Comparison of ENCODE assay signal across 30 mouse cellular contexts in the genomic region with DNA sequence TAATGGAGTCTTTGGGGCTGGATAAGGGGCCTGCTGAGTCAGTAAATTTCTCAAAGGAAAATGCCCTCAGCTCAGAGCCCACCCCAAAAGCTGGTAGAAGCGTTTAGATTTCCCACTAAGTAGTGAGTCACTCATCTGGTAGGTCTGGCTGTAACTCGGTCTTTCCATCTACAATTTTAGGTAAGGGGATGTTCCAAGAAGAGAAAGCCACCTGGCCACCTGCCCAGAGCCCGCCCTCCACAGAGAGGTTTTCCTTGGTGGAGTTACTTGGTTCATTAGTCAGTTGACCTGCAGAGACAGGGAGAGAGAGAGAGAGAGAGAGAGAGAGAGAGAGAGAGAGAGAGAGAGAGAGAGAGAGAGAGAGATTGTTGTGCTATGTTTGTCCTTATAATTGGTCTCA. TPM values are rescaled to one million over a fixed set of nuclear protein-coding genes. Genes with fewer than 3 reads are reported as not detected.
DNase-seq lines count a peak whose midpoint lies in the region; ATAC-seq and TF ChIP-seq lines count a peak whose summit lies in the region.
"Had no signal": no experiment of that assay in that cellular context is flagged by ENCODE, and none has a peak within 500 bp of the region (broad histone marks: within the 10 kb centered on the region; RNA-seq: fewer than 3 reads in every experiment).

No protein-coding gene starts in this region.

- no peak for ATAC-seq in forebrain, embryonic 16.5 days
- ATAC-seq in monocyte, adult 5-6 weeks (replicated peaks; ENCODE audit: insufficient number of reproducible peaks, low FRiP score, low TSS enrichment, poor library complexity, severe bottlenecking), result no peak
- ATAC-seq: CD4-positive, CD25-positive, alpha-beta regulatory T cell, adult 4 months; forebrain, embryonic 13.5 days; forebrain, postnatal 0 days; hindbrain, postnatal 0 days; inflammation-experienced regulatory T-cells, adult 6 months; intestine, embryonic 16.5 days had no signal

- no peaks in the 10 kb centered on the region for H3K79me2 ChIP-seq in MEL (ENCODE audit: control insufficient read depth, insufficient read depth, low read length, poor library complexity)

- peak; percentile 82 for DNase-seq in heart, adult 11 months
- DNase-seq in heart, postnatal 10 days, result no peak
- DNase-seq in MEL (ENCODE audit: low read depth, low spot score), result no peak
- DNase-seq in Muller cell, postnatal 12 days (ENCODE audit: inconsistent ontology term), result peak; percentile 57
- DNase-seq: adrenal gland, adult 2 months; adrenal gland, postnatal 14 days; cerebellum, adult 11 months; cerebellum, adult 8-10 months; forebrain, postnatal 0 days; gastrocnemius, postnatal 14 days; heart, adult 18-20 months; heart, postnatal 14 days; heart, postnatal 4 days had no signal

- H3K27ac ChIP-seq in MEL (ENCODE audit: control insufficient read depth, low read depth, low read length), result no peak overlapping the region
- no peak overlapping the region for H3K27ac ChIP-seq in forebrain, embryonic 16.5 days (ENCODE audit: low read length)
- H3K27ac ChIP-seq: forebrain, embryonic 10.5 days; forebrain, embryonic 13.5 days; heart, embryonic 15.5 days; hindbrain, embryonic 14.5 days; hindbrain, postnatal 0 days had no signal

- no peak overlapping the region for H3K9ac ChIP-seq in MEL (ENCODE audit: control insufficient read depth, low read depth, low read length, poor library complexity, severe bottlenecking)
- no peak overlapping the region for H3K9ac ChIP-seq in forebrain, embryonic 16.5 days (replicated peaks; ENCODE audit: low read depth, low read length)
- H3K9ac ChIP-seq: forebrain, embryonic 13.5 days; forebrain, postnatal 0 days; heart, embryonic 12.5 days; heart, embryonic 15.5 days; hindbrain, embryonic 14.5 days had no signal

- no peak for TF ChIP-seq EP300 in MEL (IDR thresholded peaks at IDR 0.05; ENCODE audit: low read depth in 1 of 2, low read length in 2 of 2)

- H3K4me3 ChIP-seq in MEL (ENCODE audit: control insufficient read depth in 1 of 2, insufficient read depth in 1 of 2, low read depth in 2 of 2, low read length in 2 of 2), result no peak overlapping the region
- H3K4me3 ChIP-seq in forebrain, embryonic 16.5 days (replicated peaks; ENCODE audit: low read length), result no peak overlapping the region
- H3K4me3 ChIP-seq: forebrain, embryonic 10.5 days; forebrain, embryonic 13.5 days; heart, embryonic 12.5 days; heart, embryonic 15.5 days had no signal

- no peaks in the 10 kb centered on the region for H3K27me3 ChIP-seq in MEL (ENCODE audit: control insufficient read depth in 1 of 2, insufficient read depth in 2 of 2, low read length in 2 of 2)
- no peaks in the 10 kb centered on the region for H3K27me3 ChIP-seq in forebrain, embryonic 16.5 days (replicated peaks; ENCODE audit: control insufficient read depth, insufficient read depth, low read length)
- H3K27me3 ChIP-seq: forebrain, embryonic 13.5 days; heart, embryonic 12.5 days; heart, embryonic 15.5 days had no signal

- 72% methylated on average over 3 of the region's 3 CpGs for WGBS in forebrain, embryonic 16.5 days

- H3K4me1 ChIP-seq in MEL (ENCODE audit: control insufficient read depth in 1 of 2, insufficient read depth in 2 of 2, low read length in 2 of 2), result peaks cover 23 to 27% of the 10 kb centered on the region in 2 experiments
- peaks cover 11% of the 10 kb centered on the region for H3K4me1 ChIP-seq in forebrain, embryonic 16.5 days (replicated peaks; ENCODE audit: control insufficient read depth, insufficient read depth, low read length)

- no peaks in the 10 kb centered on the region for H3K9me3 ChIP-seq in MEL (replicated peaks; ENCODE audit: insufficient read depth, low read length)
- no peaks in the 10 kb centered on the region for H3K9me3 ChIP-seq in forebrain, embryonic 16.5 days (ENCODE audit: control insufficient read depth, low read length)
- H3K9me3 ChIP-seq: forebrain, embryonic 10.5 days; forebrain, embryonic 13.5 days; heart, embryonic 12.5 days; heart, embryonic 15.5 days had no signal

- TF ChIP-seq RAD21 in MEL (IDR thresholded peaks at IDR 0.05; ENCODE audit: low read depth, low read length), result no peak

- no peak for TF ChIP-seq CTCF in MEL (IDR thresholded peaks at IDR 0.05 in 2 of 3, conservative IDR thresholded peaks at IDR 0.05 in 1 of 3; ENCODE audit: control insufficient read depth in 1 of 3, insufficient read depth in 1 of 3, low read depth in 2 of 3, low read length in 3 of 3, poor library complexity in 1 of 3, severe bottlenecking in 1 of 3)

- H3K36me3 ChIP-seq in MEL (ENCODE audit: control insufficient read depth in 1 of 2, insufficient read depth in 2 of 2, low read length in 2 of 2), result peaks cover 0 to 19% of the 10 kb centered on the region in 2 experiments; a peak in 2 of 4 replicates
- H3K36me3 ChIP-seq in forebrain, embryonic 16.5 days (ENCODE audit: control insufficient read depth, insufficient read depth), result peaks cover 7% of the 10 kb centered on the region; the same call in 1 of the 2 replicates
- H3K36me3 ChIP-seq: heart, embryonic 12.5 days; heart, embryonic 15.5 days had no signal

- intact Hi-C loops in heart, postnatal 10 days (cut with DNase I), result no loop called here

- no peak overlapping the region for H3K4me2 ChIP-seq in forebrain, embryonic 16.5 days (ENCODE audit: low read length)
- H3K4me2 ChIP-seq: forebrain, embryonic 13.5 days; heart, embryonic 12.5 days; heart, embryonic 15.5 days; hindbrain, embryonic 14.5 days had no signal

- TF ChIP-seq POLR2A in MEL (IDR thresholded peaks at IDR 0.05; ENCODE audit: control insufficient read depth in 1 of 2, insufficient read depth in 1 of 2, low read depth in 1 of 2, low read length in 2 of 2, poor library complexity in 1 of 2), result no peak

TF ChIP-seq in MEL, 35 proteins besides CTCF, POLR2A, EP300 and RAD21:
- TF ChIP-seq JUND (IDR thresholded peaks at IDR 0.05; ENCODE audit: low read depth, low read length), result 0 out of 2 replicates have a peak, but pooled peaks have one; percentile 60
- TF ChIP-seq ZC3H11A (IDR thresholded peaks at IDR 0.05; ENCODE audit: low read depth, low read length), result no peak
TF ChIP-seq in MEL: peak in this region for 1.

RNA-seq across cellular contexts. Expression of gene Acsl6, which starts 14.2 kb away (rescaled TPM):
- under 1 TPM; 0.27 to 0.45 TPM for total RNA-seq in heart, postnatal 10 days (2021)
- 3.2 and 7.9 TPM in 2 replicates for total RNA-seq in MEL (2012; rRNA removed)
- 1 to 10 TPM in 1 of 2 experiments, not detected in 1; 2.8 TPM for polyA plus RNA-seq in MEL (2012; ENCODE audit: insufficient read depth in 1 of 2, insufficient read length in 2 of 2, low read depth in 1 of 2, low replicate concordance in 2 of 2, missing spikeins in 1 of 2)
- polyA plus RNA-seq in forebrain, embryonic 16.5 days (2015; fragmentation: Nextera tagmentation; extraction: Ambion mirVana), result 38.5 and 40.9 TPM in 2 replicates
- 2.0 TPM in 1 of 3 replicates, not detected in the others for total RNA-seq in monocyte, adult 5-6 weeks (2017)
- polyA plus RNA-seq: CD4-positive, CD25-positive, alpha-beta regulatory T cell, adult 4 months; inflammation-experienced regulatory T-cells, adult 6 months had no signal

RNA-seq across cellular contexts. Expression of gene Il3, which starts 50.7 kb away (rescaled TPM):
- not detected for total RNA-seq in heart, postnatal 10 days (2021)
- not detected in 2 replicates for total RNA-seq in MEL (2012; rRNA removed)
- not detected for polyA plus RNA-seq in MEL (2012; ENCODE audit: insufficient read depth in 1 of 2, insufficient read length in 2 of 2, low read depth in 1 of 2, low replicate concordance in 2 of 2, missing spikeins in 1 of 2)
- not detected in 2 replicates for polyA plus RNA-seq in forebrain, embryonic 16.5 days (2015; fragmentation: Nextera tagmentation; extraction: Ambion mirVana)
- not detected in 3 replicates for total RNA-seq in monocyte, adult 5-6 weeks (2017)
- total RNA-seq: adrenal gland, adult 2 months; adrenal gland, postnatal 14 days; adrenal gland, postnatal 4 days; forebrain, postnatal 0 days; gastrocnemius, postnatal 14 days; gastrocnemius, postnatal 4 days; heart, adult 18-20 months; heart, postnatal 14 days; heart, postnatal 4 days; hindbrain, postnatal 0 days had no signal
- polyA plus RNA-seq: adrenal gland, adult 2 months; C2C12; CD4-positive, CD25-positive, alpha-beta regulatory T cell, adult 4 months; embryonic facial prominence, embryonic 11.5 days; embryonic facial prominence, embryonic 14.5 days; forebrain, embryonic 10.5 days; forebrain, embryonic 13.5 days; forebrain, postnatal 0 days; heart, embryonic 12.5 days; heart, embryonic 15.5 days; hindbrain, embryonic 11.5 days; hindbrain, embryonic 14.5 days; hindbrain, postnatal 0 days; inflammation-experienced regulatory T-cells, adult 6 months; intestine, embryonic 16.5 days had no signal

RNA-seq across cellular contexts. Expression of gene Meikin, which starts 52.7 kb away (rescaled TPM):
- not detected for total RNA-seq in heart, postnatal 10 days (2021)
- total RNA-seq in MEL (2012; rRNA removed), result not detected in 2 replicates
- polyA plus RNA-seq in MEL (2012; ENCODE audit: insufficient read depth in 1 of 2, insufficient read length in 2 of 2, low read depth in 1 of 2, low replicate concordance in 2 of 2, missing spikeins in 1 of 2), result not detected
- polyA plus RNA-seq in forebrain, embryonic 16.5 days (2015; fragmentation: Nextera tagmentation; extraction: Ambion mirVana), result not detected in 2 replicates
- not detected in 3 replicates for total RNA-seq in monocyte, adult 5-6 weeks (2017)
- total RNA-seq: adrenal gland, adult 2 months; adrenal gland, postnatal 14 days; adrenal gland, postnatal 4 days; forebrain, postnatal 0 days; gastrocnemius, postnatal 14 days; gastrocnemius, postnatal 4 days; heart, adult 18-20 months; heart, postnatal 14 days; heart, postnatal 4 days; hindbrain, postnatal 0 days had no signal
- polyA plus RNA-seq: adrenal gland, adult 2 months; C2C12; CD4-positive, CD25-positive, alpha-beta regulatory T cell, adult 4 months; embryonic facial prominence, embryonic 11.5 days; embryonic facial prominence, embryonic 14.5 days; forebrain, embryonic 10.5 days; forebrain, embryonic 13.5 days; forebrain, postnatal 0 days; heart, embryonic 12.5 days; heart, embryonic 15.5 days; hindbrain, embryonic 11.5 days; hindbrain, embryonic 14.5 days; hindbrain, postnatal 0 days; inflammation-experienced regulatory T-cells, adult 6 months; intestine, embryonic 16.5 days had no signal

Comparison
In these comparisons a context has a peak if more than half of its experiments do, and no peak if none do; other contexts are left out.
1. DNase-seq: peak in heart, adult 11 months (single experiment) and Muller cell, postnatal 12 days (single experiment); none in heart, postnatal 10 days (0 of 2) and MEL (single experiment).